Mouse (Mus musculus): ENCODE results near the gene Taar7a. TPM values are rescaled to one million over a fixed set of nuclear protein-coding genes. Genes with fewer than 3 reads are reported as not detected.

Gene Taar7a
- not detected in 2 replicates for polyA plus RNA-seq (2016; fragmentation: Nextera tagmentation; extraction: Ambion mirVana)

DNA sequence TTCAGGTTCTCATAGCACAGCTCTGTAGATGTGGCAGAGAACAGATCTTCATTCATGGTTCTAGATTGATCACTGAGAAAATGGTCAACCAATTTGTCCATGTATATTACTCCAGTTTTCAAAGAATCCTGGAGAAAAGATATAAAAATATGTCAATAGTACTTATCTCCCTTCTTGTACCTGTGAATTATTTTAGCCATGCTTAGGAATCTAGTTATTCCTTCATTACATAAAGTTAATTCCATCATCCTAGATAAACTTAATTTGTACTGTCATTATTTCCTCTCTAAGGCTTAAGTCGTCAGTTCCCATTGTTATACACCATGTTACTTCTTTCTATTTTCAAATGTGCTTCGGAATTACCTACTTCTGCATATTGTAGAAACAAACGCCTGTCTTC lies at the start of gene Taar7a:
Gene Taar7a, minus strand, starts transcription at position 101 of the 400 bp plus-strand sequence.
- 0 out of 2 replicates have a peak, but pooled peaks cover 2% of the 10 kb centered on the region for H3K9me3 ChIP-seq (replicated peaks)
- no peaks in the 10 kb centered on the region for H3K36me3 ChIP-seq
- no peak within 1 kb of the TSS for H3K4me2 ChIP-seq
- no peak within 1 kb of the TSS for H3K9ac ChIP-seq
- 85% methylated on average over 3 of the region's 3 CpGs for WGBS
- no peak for ATAC-seq (ENCODE audit: insufficient number of reproducible peaks, low FRiP score)
- no peaks in the 10 kb centered on the region for H3K27me3 ChIP-seq (replicated peaks)
- H3K4me1 ChIP-seq (replicated peaks) = no peaks in the 10 kb centered on the region
- H3K27ac ChIP-seq (ENCODE audit: poor library complexity, severe bottlenecking) = no peak within 1 kb of the TSS
- H3K4me3 ChIP-seq = no peak within 1 kb of the TSS

DNA sequence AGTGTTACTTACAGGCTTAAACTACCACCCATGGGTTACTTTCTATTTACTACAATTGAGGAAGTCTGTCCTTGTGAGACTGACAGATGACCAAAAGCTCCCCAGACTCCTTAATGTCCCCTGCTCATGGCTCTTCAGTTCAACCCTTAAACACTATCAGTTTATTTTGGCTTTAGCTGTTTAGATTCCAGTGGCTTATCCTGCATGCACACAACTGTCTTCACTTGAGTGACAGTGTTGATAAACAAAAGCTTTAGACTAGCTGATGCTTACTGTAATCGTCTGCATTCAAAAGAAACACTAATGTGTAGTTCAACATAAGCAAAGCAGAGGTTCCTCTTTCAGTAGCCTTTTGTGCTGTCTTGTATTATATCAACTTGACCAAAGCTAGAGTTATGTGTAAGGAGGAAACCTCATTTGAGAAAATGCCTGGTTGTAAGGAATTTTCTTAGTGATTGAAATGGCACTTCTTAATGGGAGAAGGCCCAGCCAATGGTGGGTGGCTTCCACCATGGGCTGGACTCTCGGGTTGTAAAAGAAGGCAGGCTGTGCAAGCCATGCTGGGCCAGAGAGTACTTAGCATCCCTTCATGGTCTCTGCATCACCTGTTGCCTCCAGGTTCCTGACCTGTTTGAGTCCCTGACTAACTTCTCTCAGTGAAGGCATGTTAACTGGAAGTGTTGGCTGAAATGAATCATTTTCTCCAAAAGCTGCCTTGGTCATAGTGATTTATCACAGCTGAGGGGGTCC lies 47.0 kb upstream of the Taar7a start:
- Histone ChIP-seq H3K9me3 (replicated peaks) (no peaks in the 10 kb centered on the region), H3K9ac (no peak overlapping the region), H3K27me3 (replicated peaks) (no peaks in the 10 kb centered on the region), H3K27ac (ENCODE audit: poor library complexity, severe bottlenecking) (no peak overlapping the region), H3K36me3 (no peaks in the 10 kb centered on the region), H3K4me2 (no peak overlapping the region), H3K4me1 (replicated peaks) (no peaks in the 10 kb centered on the region), H3K4me3 (no peak overlapping the region)
- 43% methylated on average over 2 of the region's 2 CpGs for WGBS
- no peak for ATAC-seq (ENCODE audit: insufficient number of reproducible peaks, low FRiP score)

DNA sequence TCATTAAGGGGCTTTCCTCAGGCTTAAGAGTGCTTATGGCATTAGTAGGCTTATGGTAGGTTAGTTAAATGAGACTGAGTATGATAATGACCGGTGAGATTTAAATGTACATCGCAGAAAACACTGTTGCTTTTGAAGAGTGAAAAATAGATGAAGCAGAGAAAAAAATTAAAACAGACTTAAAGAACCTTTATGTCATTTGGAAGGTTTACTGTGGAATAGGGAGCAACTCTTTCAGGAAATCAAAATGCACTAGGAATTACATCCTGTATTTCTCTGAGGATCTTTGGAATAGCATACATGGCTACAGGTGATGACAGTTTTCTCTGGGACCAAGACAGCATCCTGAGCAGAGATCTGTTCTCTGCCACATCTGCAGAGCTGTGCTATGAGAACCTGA lies 44.0 kb upstream of the Taar7a start, which contains the start of gene Taar7e:
Gene Taar7e, plus strand, starts transcription at position 301 of the 400 bp plus-strand sequence.
- WGBS = 84% methylated on average over 2 of the region's 2 CpGs
- Histone ChIP-seq H3K9me3 (replicated peaks) (no peaks in the 10 kb centered on the region), H3K9ac (no peak within 1 kb of the TSS)

DNA sequence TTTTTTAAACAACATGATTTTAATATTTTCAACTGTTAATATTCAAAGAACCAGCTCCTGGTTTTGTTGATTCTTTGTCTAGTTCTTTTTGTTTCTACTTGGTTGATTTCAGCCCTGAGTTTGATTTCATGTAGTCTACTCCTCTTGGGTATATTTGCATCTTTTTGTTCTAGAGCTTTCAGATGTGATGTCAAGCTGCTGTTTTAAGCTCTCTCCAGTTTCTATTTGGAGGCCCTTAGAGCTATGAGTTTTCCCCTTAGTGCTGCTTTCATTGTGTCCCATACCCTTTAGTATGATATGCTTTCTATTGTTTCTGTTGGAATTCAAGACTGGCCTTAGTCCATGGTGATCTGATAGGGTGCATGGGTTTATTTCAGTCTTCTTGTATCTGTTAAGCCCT lies 38.1 kb upstream of the Taar7a start:
- H3K36me3 ChIP-seq = no peaks in the 10 kb centered on the region
- no peak overlapping the region for H3K4me2 ChIP-seq
- no peak for ATAC-seq (ENCODE audit: insufficient number of reproducible peaks, low FRiP score)
- H3K9me3 ChIP-seq (replicated peaks) = no peaks in the 10 kb centered on the region
- no peak overlapping the region for H3K4me3 ChIP-seq
- H3K27me3 ChIP-seq (replicated peaks) = no peaks in the 10 kb centered on the region
- H3K4me1 ChIP-seq (replicated peaks) = no peaks in the 10 kb centered on the region
- no peak overlapping the region for H3K27ac ChIP-seq (ENCODE audit: poor library complexity, severe bottlenecking)
- H3K9ac ChIP-seq = no peak overlapping the region

More for the DNA sequence above, 44.0 kb upstream of the Taar7a start, which contains the start of gene Taar7e:
- H3K4me1 ChIP-seq (replicated peaks) = no peaks in the 10 kb centered on the region
- H3K4me2 ChIP-seq = no peak within 1 kb of the TSS
- no peak within 1 kb of the TSS for H3K27ac ChIP-seq (ENCODE audit: poor library complexity, severe bottlenecking)
- no peaks in the 10 kb centered on the region for H3K27me3 ChIP-seq (replicated peaks)
- H3K4me3 ChIP-seq = no peak within 1 kb of the TSS
- no peak for ATAC-seq (ENCODE audit: insufficient number of reproducible peaks, low FRiP score)
- no peaks in the 10 kb centered on the region for H3K36me3 ChIP-seq

DNA sequence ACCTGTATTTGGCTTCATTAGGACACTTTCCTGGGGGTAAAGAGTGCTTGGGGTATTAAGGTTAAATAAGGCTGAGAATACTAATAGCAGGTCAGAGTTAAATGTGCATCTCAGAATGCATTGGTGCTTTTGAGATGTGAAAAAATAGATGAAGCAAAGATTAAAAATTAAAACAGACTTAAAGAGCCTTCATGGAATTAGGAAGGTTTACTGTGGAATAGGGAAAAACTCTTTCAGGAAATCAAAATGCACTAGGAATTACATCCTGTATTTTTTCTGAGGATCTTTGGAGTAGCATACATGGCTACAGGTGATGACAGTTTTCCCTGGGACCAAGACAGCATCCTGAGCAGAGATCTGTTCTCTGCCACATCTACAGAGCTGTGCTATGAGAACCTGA lies 33.6 kb upstream of the Taar7a start, which contains the start of gene Taar7d:
Gene Taar7d, plus strand, starts transcription at position 301 of the 400 bp plus-strand sequence.
- Histone ChIP-seq H3K9me3 (replicated peaks) (no peaks in the 10 kb centered on the region), H3K4me3 (no peak within 1 kb of the TSS), H3K9ac (no peak within 1 kb of the TSS), H3K4me1 (replicated peaks) (no peaks in the 10 kb centered on the region), H3K36me3 (no peaks in the 10 kb centered on the region), H3K27me3 (replicated peaks) (no peaks in the 10 kb centered on the region), H3K4me2 (no peak within 1 kb of the TSS), H3K27ac (ENCODE audit: poor library complexity, severe bottlenecking) (no peak within 1 kb of the TSS)
- ATAC-seq (ENCODE audit: insufficient number of reproducible peaks, low FRiP score) = no peak

DNA sequence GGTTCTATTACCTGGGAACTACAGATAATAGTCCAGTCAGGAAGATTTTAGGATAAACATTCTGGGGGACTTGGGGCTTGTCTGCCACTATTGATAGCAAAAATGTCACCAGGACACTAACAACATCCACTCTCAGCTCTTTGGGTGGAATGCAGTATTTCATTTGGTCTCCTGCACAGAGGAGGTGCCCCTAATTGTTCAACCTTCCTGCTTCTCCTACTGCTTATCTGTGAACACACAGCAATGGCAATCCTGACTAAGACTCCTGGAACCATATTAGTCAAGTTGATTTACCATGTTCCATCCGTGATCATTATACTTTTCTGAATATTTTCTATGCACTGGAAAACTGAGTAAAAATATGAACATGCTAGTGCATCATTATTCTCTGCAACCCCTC lies 14.9 kb upstream of the Taar7a start:
- WGBS = 71% methylated on average over 1 of the region's 1 CpGs
- no peak for ATAC-seq (ENCODE audit: insufficient number of reproducible peaks, low FRiP score)

DNA sequence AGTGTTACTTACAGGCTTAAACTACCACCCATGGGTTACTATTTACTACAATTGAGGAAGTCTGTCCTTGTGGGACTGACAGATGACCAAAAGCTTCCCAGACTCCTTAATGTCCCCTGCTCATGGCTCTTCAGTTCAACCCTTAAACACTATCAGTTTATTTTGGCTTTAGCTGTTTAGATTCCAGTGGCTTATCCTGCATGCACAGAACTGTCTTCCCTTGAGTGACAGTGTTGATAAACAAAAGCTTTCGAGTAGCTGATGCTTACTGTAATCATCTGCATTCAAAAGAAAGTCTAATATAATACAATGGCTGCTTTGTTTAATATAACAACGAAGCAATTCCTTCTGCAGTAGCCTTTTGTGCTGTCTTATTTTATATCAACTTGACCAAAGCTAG lies 13.8 kb upstream of the Taar7a start:
- Histone ChIP-seq H3K4me1 (replicated peaks) (no peaks in the 10 kb centered on the region), H3K27ac (ENCODE audit: poor library complexity, severe bottlenecking) (no peak overlapping the region), H3K27me3 (replicated peaks) (no peaks in the 10 kb centered on the region), H3K9ac (no peak overlapping the region), H3K4me3 (no peak overlapping the region), H3K36me3 (no peaks in the 10 kb centered on the region), H3K9me3 (replicated peaks) (no peaks in the 10 kb centered on the region), H3K4me2 (no peak overlapping the region)
- WGBS = 36% methylated on average over 2 of the region's 2 CpGs
- ATAC-seq (ENCODE audit: insufficient number of reproducible peaks, low FRiP score) = no peak

More for the DNA sequence above, 14.9 kb upstream of the Taar7a start:
- H3K27me3 ChIP-seq (replicated peaks) = no peaks in the 10 kb centered on the region
- H3K9ac ChIP-seq = no peak overlapping the region
- H3K9me3 ChIP-seq (replicated peaks) = no peaks in the 10 kb centered on the region
- no peaks in the 10 kb centered on the region for H3K4me1 ChIP-seq (replicated peaks)
- H3K4me2 ChIP-seq = no peak overlapping the region
- H3K27ac ChIP-seq (ENCODE audit: poor library complexity, severe bottlenecking) = no peak overlapping the region
- H3K36me3 ChIP-seq = no peaks in the 10 kb centered on the region
- no peak overlapping the region for H3K4me3 ChIP-seq

DNA sequence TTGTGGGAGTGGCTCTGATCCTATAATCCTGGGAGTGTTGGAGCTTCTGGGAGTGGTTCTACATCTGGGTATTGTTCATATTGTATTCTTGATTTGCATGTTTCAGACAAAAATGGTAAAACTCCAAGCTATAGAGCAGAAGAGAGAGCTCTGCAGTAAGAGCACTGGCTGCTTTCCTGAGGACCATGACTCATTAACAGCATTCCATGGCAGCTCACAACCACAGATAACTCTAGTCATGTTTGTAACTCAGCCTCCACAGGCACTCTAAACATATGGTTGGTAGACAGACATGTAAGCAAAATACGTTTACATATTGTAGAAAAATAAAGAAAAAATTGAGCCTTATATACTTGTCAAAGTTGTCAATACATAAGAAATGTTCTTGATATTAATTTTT lies 13.2 kb upstream of the Taar7a start:
- H3K4me1 ChIP-seq (replicated peaks) = no peaks in the 10 kb centered on the region
- no peak overlapping the region for H3K27ac ChIP-seq (ENCODE audit: poor library complexity, severe bottlenecking)
- no peak overlapping the region for H3K4me3 ChIP-seq
- no peak for ATAC-seq (ENCODE audit: insufficient number of reproducible peaks, low FRiP score)
- H3K27me3 ChIP-seq (replicated peaks) = no peaks in the 10 kb centered on the region
- H3K36me3 ChIP-seq = no peaks in the 10 kb centered on the region
- WGBS = 63% methylated on average over 1 of the region's 1 CpGs
- no peaks in the 10 kb centered on the region for H3K9me3 ChIP-seq (replicated peaks)
- no peak overlapping the region for H3K9ac ChIP-seq
- no peak overlapping the region for H3K4me2 ChIP-seq

DNA sequence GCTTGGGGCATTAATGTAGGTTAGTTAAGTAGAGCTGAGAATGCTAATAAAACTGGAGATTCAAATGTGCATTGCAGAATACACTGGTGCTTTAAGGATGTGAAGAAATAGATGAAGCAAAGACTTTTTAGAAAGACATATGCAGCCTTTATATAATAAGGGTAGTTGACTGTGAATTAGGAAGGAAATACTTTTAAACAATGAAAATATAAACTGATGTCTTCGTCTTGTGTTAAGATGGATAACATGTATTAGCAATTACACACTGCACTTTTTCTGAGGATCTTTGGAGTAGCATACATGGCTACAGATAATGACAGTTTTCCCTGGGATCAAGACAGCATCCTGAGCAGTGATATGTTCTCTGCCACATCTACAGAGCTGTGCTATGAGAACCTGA lies 6.4 kb upstream of the Taar7a start, which contains the start of gene Taar7b:
Gene Taar7b, plus strand, starts transcription at position 301 of the 400 bp plus-strand sequence.
- Histone ChIP-seq H3K9me3 (replicated peaks) (no peaks in the 10 kb centered on the region), H3K4me1 (replicated peaks) (no peaks in the 10 kb centered on the region), H3K4me2 (no peak within 1 kb of the TSS), H3K27ac (ENCODE audit: poor library complexity, severe bottlenecking) (no peak within 1 kb of the TSS), H3K27me3 (replicated peaks) (no peaks in the 10 kb centered on the region), H3K4me3 (no peak within 1 kb of the TSS), H3K9ac (no peak within 1 kb of the TSS), H3K36me3 (no peaks in the 10 kb centered on the region)
- ATAC-seq (ENCODE audit: insufficient number of reproducible peaks, low FRiP score) = no peak
- 84% methylated on average over 1 of the region's 1 CpGs for WGBS

DNA sequence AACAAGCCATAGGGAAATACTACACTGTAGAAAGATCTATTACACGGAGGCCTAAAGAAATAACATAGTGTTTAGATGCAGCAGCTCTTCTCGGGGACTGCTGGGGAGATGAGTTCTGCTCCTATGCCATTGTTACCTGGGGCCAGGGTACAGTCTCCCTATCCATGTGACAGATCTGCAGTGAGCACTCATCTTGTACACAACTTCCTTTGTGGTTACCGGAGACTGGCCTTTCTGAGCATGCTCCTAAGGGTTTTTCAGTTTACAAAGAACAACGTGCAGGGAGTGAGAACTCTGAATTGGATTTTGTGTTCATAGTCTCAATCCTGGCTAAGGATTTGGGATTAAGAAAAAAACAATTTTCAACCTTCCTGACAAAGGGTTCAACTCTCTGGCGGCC lies 6.9 kb downstream of the Taar7a start:
- no peak overlapping the region for H3K4me2 ChIP-seq
- 73% methylated on average over 5 of the region's 5 CpGs for WGBS
- no peak overlapping the region for H3K27ac ChIP-seq (ENCODE audit: poor library complexity, severe bottlenecking)

DNA sequence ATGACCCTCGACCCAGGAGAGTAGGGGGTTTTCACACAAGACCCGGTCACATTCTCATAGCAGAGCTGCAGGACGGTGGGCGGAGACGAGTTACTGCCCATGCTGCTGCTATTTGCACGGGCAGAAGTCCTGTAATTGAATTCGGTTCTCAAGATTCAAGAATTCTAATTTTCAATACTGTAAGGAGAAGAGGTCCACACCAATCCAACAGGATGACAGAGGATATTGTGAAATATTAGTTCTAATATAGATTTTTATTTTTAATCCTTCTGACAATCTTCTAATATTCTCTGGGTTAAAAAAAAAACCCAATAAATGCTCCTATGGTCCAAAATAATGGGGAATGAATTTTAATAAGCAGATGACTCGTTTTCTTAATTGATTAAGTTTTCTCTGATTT lies 7.7 kb downstream of the Taar7a start, which contains the start of gene Taar6:
Gene Taar6, minus strand, starts transcription at position 101 of the 400 bp plus-strand sequence.
- no peaks in the 10 kb centered on the region for H3K4me1 ChIP-seq (replicated peaks)
- H3K36me3 ChIP-seq = no peaks in the 10 kb centered on the region
- no peak for ATAC-seq (ENCODE audit: insufficient number of reproducible peaks, low FRiP score)
- H3K27me3 ChIP-seq (replicated peaks) = no peaks in the 10 kb centered on the region
- 68% methylated on average over 8 of the region's 8 CpGs for WGBS
- no peak within 1 kb of the TSS for H3K4me3 ChIP-seq
- no peak within 1 kb of the TSS for H3K27ac ChIP-seq (ENCODE audit: poor library complexity, severe bottlenecking)
- H3K9me3 ChIP-seq (replicated peaks) = 0 out of 2 replicates have a peak, but pooled peaks cover 3% of the 10 kb centered on the region
- no peak within 1 kb of the TSS for H3K9ac ChIP-seq
- no peak within 1 kb of the TSS for H3K4me2 ChIP-seq

More for the DNA sequence above, 6.9 kb downstream of the Taar7a start:
- Histone ChIP-seq H3K27me3 (replicated peaks) (no peaks in the 10 kb centered on the region), H3K36me3 (no peaks in the 10 kb centered on the region), H3K9ac (no peak overlapping the region), H3K4me1 (replicated peaks) (no peaks in the 10 kb centered on the region), H3K9me3 (replicated peaks) (0 out of 2 replicates have a peak, but pooled peaks cover 3% of the 10 kb centered on the region), H3K4me3 (no peak overlapping the region)
- ATAC-seq (ENCODE audit: insufficient number of reproducible peaks, low FRiP score) = no peak
